Mouse (Mus musculus): ENCODE data around the gene Nanos2.

GRCm38 (mm10) chr7:18992294-18992675 lies 5.1 kb downstream of the Nanos2 start:
- TF ChIP-seq POLR2A (IDR thresholded peaks at IDR 0.05; ENCODE audit: low read depth, low read length), result peak; percentile 37; the same call in 1 of the 2 replicates
- no peak for TF ChIP-seq CTCF (IDR thresholded peaks at IDR 0.05; ENCODE audit: borderline replicate concordance, insufficient read depth, low read length)
